Mouse (Mus musculus) ES-E14 (cell line): ENCODE data around the gene Mrps18b. TPM values are rescaled to one million over a fixed set of nuclear protein-coding genes. Genes with fewer than 3 reads are reported as not detected.
A peak's percentile ranks its signal among the peaks of the same experiment; 100 is the strongest.

Experiments used
- DNase-seq: peaks from one replicate; pipeline ENCODE4 v3.0.0-alpha.2; 2013; ENCODE audit warnings: low read depth, low spot score
- H3K27ac ChIP-seq: 2 replicates; pipeline ENCODE4 v1.5.1; 2012; ENCODE audit warnings: low read depth, mild to moderate bottlenecking, low read length, moderate library complexity, mixed read lengths; ENCODE audit not compliant: poor library complexity, insufficient read depth, severe bottlenecking
- H3K36me3 ChIP-seq: 2 replicates; pipeline ENCODE4 v1.6.1; 2012; ENCODE audit warnings: mild to moderate bottlenecking, low read length, moderate library complexity, mixed read lengths; ENCODE audit not compliant: control insufficient read depth, poor library complexity, insufficient read depth, severe bottlenecking
- H3K4me1 ChIP-seq, 2 experiments: fragments of 150-350 bp in 1 of 2; sonication (generic) in 1 of 2; 2 replicates each; pipeline ENCODE4 v1.6.1; 2012; ENCODE audit warnings: low read length in 2 of 2, mild to moderate bottlenecking in 1 of 2, mixed read lengths in 1 of 2; ENCODE audit not compliant: control insufficient read depth in 2 of 2, insufficient read depth in 2 of 2, poor library complexity in 1 of 2
- H3K4me3 ChIP-seq, 2 experiments: fragments of 150-350 bp in 1 of 2; sonication (generic) in 1 of 2; 2 replicates each; pipeline ENCODE4 v1.5.1; 2012; ENCODE audit warnings: low read length in 2 of 2, low read depth in 1 of 2, mild to moderate bottlenecking in 1 of 2, mixed read lengths in 1 of 2; ENCODE audit not compliant: insufficient read depth in 1 of 2, poor library complexity in 1 of 2, severe bottlenecking in 1 of 2
- H3K9ac ChIP-seq: 2 replicates; pipeline ENCODE4 v1.6.1; 2012; ENCODE audit warnings: low read depth, mild to moderate bottlenecking, low read length, mixed read lengths; ENCODE audit not compliant: poor library complexity, insufficient read depth, severe bottlenecking
- H3K9me3 ChIP-seq: fragments of 150-350 bp; sonication (generic); 2 replicates; pipeline ENCODE4 v1.6.1; 2012; ENCODE audit warnings: low read depth, mild to moderate bottlenecking, low read length; ENCODE audit not compliant: control insufficient read depth, insufficient read depth
- CHD2 ChIP-seq: IDR thresholded peaks from 2 replicates; pipeline ENCODE4 v1.6.1; 2014; ENCODE audit warnings: mild to moderate bottlenecking, low read depth, low read length, inconsistent platforms
- HCFC1 ChIP-seq: IDR thresholded peaks from 2 replicates; pipeline ENCODE4 v1.6.1; 2012; ENCODE audit warnings: low read length, inconsistent platforms, borderline replicate concordance; ENCODE audit not compliant: insufficient read depth
- MAFK ChIP-seq: IDR thresholded peaks from 2 replicates; pipeline ENCODE4 v1.6.1; 2014; ENCODE audit warnings: mild to moderate bottlenecking, low read depth, low read length, inconsistent platforms; ENCODE audit not compliant: insufficient read depth
- ZC3H11A ChIP-seq: IDR thresholded peaks from 2 replicates; pipeline ENCODE4 v1.6.1; 2012; ENCODE audit warnings: low read depth, mild to moderate bottlenecking, inconsistent platforms, low read length, borderline replicate concordance
- ZNF384 ChIP-seq: IDR thresholded peaks from 2 replicates; pipeline ENCODE4 v1.6.1; 2012; ENCODE audit warnings: low read depth, low read length, inconsistent platforms
- in situ Hi-C, 2 experiments: fragments of 600-800 bp; cut with MboI; formaldehyde crosslinking; loops; one replicate each; pipeline ENCODE4 v1.15.1; 2025; ENCODE audit warnings: low sequenced_read_pairs in 2 of 2, inconsistent platforms in 1 of 2; ENCODE audit not compliant: unreplicated experiment in 2 of 2
- total RNA-seq: library from RNA; depleted of rRNA; stranded (reverse); fragments of 300-350 nt; gene quantifications from 2 replicates; pipeline ENCODE4 v1.2.3, GENCODE M21; 2012; rRNA removed

The Mrps18b gene
- total RNA-seq, 1 experiment: 189 TPM

- Histone ChIP-seq H3K9ac (peak overlapping the region; percentile 81; the same call in 1 of the 2 replicates), H3K4me3 (peak overlapping the region; percentile 78 to 91), H3K36me3 (peaks cover 4% of the 10 kb centered on the region; the same call in 1 of the 2 replicates), H3K9me3 (no peaks in the 10 kb centered on the region), H3K27ac (peak overlapping the region; percentile 78; the same call in 1 of the 2 replicates), H3K4me1 (peaks cover 3 to 15% of the 10 kb centered on the region in 2 experiments; a peak in 3 of 4 replicates)
- DNase-seq: no peak
- in situ Hi-C loops: no loop called here
- TF ChIP-seq MAFK: no peak
- no peak for TF ChIP-seq ZC3H11A
- no peak for TF ChIP-seq HCFC1
- TF ChIP-seq CHD2: no peak
- no peak for TF ChIP-seq ZNF384
Observed at GRCm38 (mm10) chr17:35864832-35865353, 51.3 kb downstream of the Mrps18b start.

- peak within 1 kb of the TSS; percentile 91 to 96 for H3K4me3 ChIP-seq
- H3K36me3 ChIP-seq: peaks cover 17% of the 10 kb centered on the region
Observed at GRCm38 (mm10) chr17:35861198-35861857, 54.9 kb downstream of the Mrps18b start, which contains the start of gene Nrm. Gene Nrm (plus strand): TSS chr17:35861318.

GRCm38 (mm10) chr17:35860831-35861197 lies 55.4 kb downstream of the Mrps18b start:
- H3K27ac ChIP-seq: peak overlapping the region; percentile 37; the same call in 1 of the 2 replicates
- DNase-seq: no peak
- peaks cover 18% of the 10 kb centered on the region for H3K36me3 ChIP-seq
- H3K4me3 ChIP-seq: peak overlapping the region; percentile 91 to 96
- TF ChIP-seq HCFC1: no peak
- in situ Hi-C loops: no loop called here
- peaks cover 2 to 19% of the 10 kb centered on the region in 2 experiments; a peak in 2 of 4 replicates for H3K4me1 ChIP-seq
- no peaks in the 10 kb centered on the region for H3K9me3 ChIP-seq
- peak overlapping the region; percentile 91 for H3K9ac ChIP-seq

More at GRCm38 (mm10) chr17:35861198-35861857, 54.9 kb downstream of the Mrps18b start, which contains the start of gene Nrm:
- H3K9me3 ChIP-seq: no peaks in the 10 kb centered on the region
- TF ChIP-seq CHD2 (no peak), HCFC1 (0 out of 2 replicates have a peak, but pooled peaks have one; percentile 14), ZC3H11A (no peak), MAFK (no peak), ZNF384 (no peak)
- peaks cover 2 to 19% of the 10 kb centered on the region in 2 experiments; a peak in 2 of 4 replicates for H3K4me1 ChIP-seq
- peak within 1 kb of the TSS; percentile 91 for H3K9ac ChIP-seq
- peak within 1 kb of the TSS; percentile 88 for H3K27ac ChIP-seq
- peak; percentile 84 for DNase-seq
- in situ Hi-C loops: no loop called here

Other genes with a start within 250 kb of the Mrps18b start
- 58.5 and 90.3 TPM in 2 replicates for gene Vars2, start 248.8 kb downstream of the Mrps18b start, total RNA-seq
- 75.3 and 83.0 TPM in 2 replicates for gene Gtf2h4, start 242.7 kb downstream of the Mrps18b start, total RNA-seq
- 46.0 and 78.8 TPM in 2 replicates for gene Ddr1, start 211.8 kb downstream of the Mrps18b start, total RNA-seq
- 29.3 and 32.3 TPM in 2 replicates for gene Ier3, start 94.7 kb downstream of the Mrps18b start, total RNA-seq
- 31.6 and 34.6 TPM in 2 replicates for gene Flot1, start 93.2 kb downstream of the Mrps18b start, total RNA-seq
- gene Tubb5, start 78.1 kb downstream of the Mrps18b start, total RNA-seq: 1,077 and 1,157 TPM in 2 replicates
- gene Mdc1, start 74.9 kb downstream of the Mrps18b start, total RNA-seq: 23.8 and 31.7 TPM in 2 replicates
- 24.7 and 43.0 TPM in 2 replicates for gene Nrm, start 55.1 kb downstream of the Mrps18b start, total RNA-seq
- 23.2 and 29.9 TPM in 2 replicates for gene Ppp1r18, start 50.8 kb downstream of the Mrps18b start, total RNA-seq
- 202 and 391 TPM in 2 replicates for gene Dhx16, start 36.6 kb downstream of the Mrps18b start, total RNA-seq
- gene 2310061I04Rik, start 19.0 kb downstream of the Mrps18b start, total RNA-seq: 13.6 and 15.8 TPM in 2 replicates
- 12.5 and 12.9 TPM in 2 replicates for gene Atat1, start 6.3 kb downstream of the Mrps18b start, total RNA-seq
- gene Ppp1r10, start within 50 bp of the Mrps18b start, total RNA-seq: 64.8 and 68.2 TPM in 2 replicates
- 115 and 117 TPM in 2 replicates for gene Abcf1, start 53.4 kb upstream of the Mrps18b start, total RNA-seq
- 51.6 and 64.1 TPM in 2 replicates for gene Gnl1, start 63.5 kb upstream of the Mrps18b start, total RNA-seq
- gene Prr3, start 63.8 kb upstream of the Mrps18b start, total RNA-seq: 13.8 and 17.0 TPM in 2 replicates
- not detected in 2 replicates for gene H2-T24, start 104.2 kb upstream of the Mrps18b start, total RNA-seq
- gene H2-T23, start 116.5 kb upstream of the Mrps18b start, total RNA-seq: 0.67 and 0.95 TPM in 2 replicates
- gene H2-T22, start 126.4 kb upstream of the Mrps18b start, total RNA-seq: 2.7 and 5.8 TPM in 2 replicates
- 0.18 and 0.21 TPM in 2 replicates for gene Gm6034, start 126.6 kb upstream of the Mrps18b start, total RNA-seq
- gene Gm11127, start 142.0 kb upstream of the Mrps18b start, total RNA-seq: 0.37 and 0.54 TPM in 2 replicates
- not detected in 2 replicates for gene Gm19684, start 205.3 kb upstream of the Mrps18b start, total RNA-seq
- 0.63 TPM in 1 of 2 replicates, not detected in the other for gene Gm7030, start 213.0 kb upstream of the Mrps18b start, total RNA-seq